Mouse (Mus musculus) midbrain, embryonic 15.5 days (tissue): ENCODE results near the gene Klhl10. TPM values are rescaled to one million over a fixed set of nuclear protein-coding genes. Genes with fewer than 3 reads are reported as not detected.

Source experiments
- ATAC-seq: fragments of 200-750 bp; cut with Nextera tagmentation; replicated peaks from 2 replicates; pipeline ENCODE4 v1.8.0; 2017; ENCODE audit warnings: moderate TSS enrichment
- H3K27ac ChIP-seq: fragments of 300-500 bp; sonication (generic); 2 replicates; pipeline ENCODE4 v1.5.1; 2015; ENCODE audit warnings: mild to moderate bottlenecking, inconsistent platforms
- H3K27me3 ChIP-seq: fragments of 300-500 bp; sonication (generic); replicated peaks from 2 replicates; pipeline ENCODE4 v1.6.1; 2015; ENCODE audit warnings: inconsistent platforms
- H3K36me3 ChIP-seq: fragments of 300-500 bp; sonication (generic); replicated peaks from 2 replicates; pipeline ENCODE4 v1.6.1; 2015; ENCODE audit warnings: inconsistent platforms
- H3K4me1 ChIP-seq: fragments of 300-500 bp; sonication (generic); 2 replicates; pipeline ENCODE4 v1.6.1; 2015; ENCODE audit warnings: inconsistent platforms
- H3K4me2 ChIP-seq: fragments of 300-500 bp; sonication (generic); 2 replicates; pipeline ENCODE4 v1.6.1; 2015; ENCODE audit warnings: inconsistent platforms, mild to moderate bottlenecking, moderate library complexity
- H3K4me3 ChIP-seq: fragments of 300-500 bp; sonication (generic); 2 replicates; pipeline ENCODE4 v1.5.1; 2015; ENCODE audit warnings: mild to moderate bottlenecking, inconsistent platforms
- H3K9ac ChIP-seq: fragments of 300-500 bp; sonication (generic); 2 replicates; pipeline ENCODE4 v1.6.1; 2015; ENCODE audit warnings: mild to moderate bottlenecking, inconsistent platforms
- H3K9me3 ChIP-seq: fragments of 300-500 bp; sonication (generic); 2 replicates; pipeline ENCODE4 v1.6.1; 2016; ENCODE audit warnings: inconsistent platforms
- WGBS: fragments of 180-500 bp; shearing (Covaris S2); methylation state at CpG from one replicate; pipeline ENCODE4 v1.1.7; 2015; ENCODE audit warnings: mixed read lengths; 5-methylcytosine and 5-hydroxymethylcytosine counted together
- polyA plus RNA-seq: library from polyadenylated mRNA; unstranded; fragments of >200 nt; fragmentation: Nextera tagmentation; extraction: Ambion mirVana; gene quantifications from 2 replicates; pipeline ENCODE4 v1.2.1, GENCODE M21; 2015

Gene Klhl10
- polyA plus RNA-seq, 1 experiment from 2014 or later, result 1.1 TPM

DNA sequence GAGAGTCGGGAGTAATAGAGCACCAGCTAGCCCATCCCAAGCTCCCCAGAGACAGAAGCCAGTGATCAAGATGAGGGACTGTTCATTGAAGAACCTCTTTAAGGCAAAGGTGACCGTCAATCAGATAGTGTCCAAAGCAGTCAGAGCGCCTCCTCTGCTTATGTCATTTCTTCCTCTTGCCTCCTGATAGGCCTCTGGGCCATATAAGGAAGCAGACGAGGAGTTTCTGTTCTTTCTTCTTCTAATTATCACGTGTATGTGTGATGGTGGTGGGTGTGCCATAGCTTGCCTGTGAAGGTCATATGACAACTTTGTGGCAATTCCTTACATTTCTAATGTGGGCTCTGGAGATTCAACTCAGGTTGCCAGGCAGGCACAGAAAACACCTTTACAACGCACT, 40.9 kb upstream of the Klhl10 start:
- peaks cover 18% of the 10 kb centered on the region for H3K4me1 ChIP-seq
- H3K4me2 ChIP-seq, result no peak overlapping the region
- WGBS, result 81% methylated on average over 6 of the region's 6 CpGs
- H3K4me3 ChIP-seq, result no peak overlapping the region
- no peaks in the 10 kb centered on the region for H3K27me3 ChIP-seq
- no peak overlapping the region for H3K9ac ChIP-seq
- no peak for ATAC-seq
- no peaks in the 10 kb centered on the region for H3K9me3 ChIP-seq
- no peaks in the 10 kb centered on the region for H3K36me3 ChIP-seq
- H3K27ac ChIP-seq, result no peak overlapping the region

DNA sequence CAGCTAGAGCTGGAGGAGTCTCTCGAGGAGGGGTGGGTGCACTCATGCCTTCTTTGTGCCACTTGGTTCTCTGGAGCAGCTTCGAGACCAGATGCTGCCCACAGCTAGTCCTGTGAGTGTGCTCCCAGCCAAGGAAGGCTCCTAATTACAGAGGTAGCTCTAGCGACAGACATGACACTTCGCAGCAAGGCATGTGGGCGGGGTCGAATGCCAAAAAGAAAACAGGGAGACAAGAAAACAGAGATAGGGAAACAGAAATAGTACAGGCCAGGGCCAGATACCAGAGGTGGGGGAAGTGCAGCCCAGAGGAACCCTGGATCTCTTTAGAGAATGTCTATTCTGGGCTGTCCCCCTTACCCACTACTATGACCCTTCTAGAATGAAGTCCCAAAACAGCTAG, 39.5 kb upstream of the Klhl10 start:
- no peaks in the 10 kb centered on the region for H3K27me3 ChIP-seq
- WGBS, result 52% methylated on average over 6 of the region's 6 CpGs

GRCm38 (mm10) chr11:100402682-100403081, 39.0 kb upstream of the Klhl10 start:
- Histone ChIP-seq H3K9me3 (no peaks in the 10 kb centered on the region), H3K9ac (no peak overlapping the region), H3K4me3 (no peak overlapping the region), H3K4me2 (no peak overlapping the region), H3K27me3 (no peaks in the 10 kb centered on the region), H3K4me1 (peaks cover 7% of the 10 kb centered on the region), H3K27ac (no peak overlapping the region), H3K36me3 (no peaks in the 10 kb centered on the region)
- no peak for ATAC-seq
- 88% methylated on average over 2 of the region's 2 CpGs for WGBS

More for the DNA sequence above, 39.5 kb upstream of the Klhl10 start:
- H3K9ac ChIP-seq, result no peak overlapping the region
- no peaks in the 10 kb centered on the region for H3K9me3 ChIP-seq
- H3K4me3 ChIP-seq, result no peak overlapping the region
- ATAC-seq, result no peak
- peaks cover 7% of the 10 kb centered on the region for H3K4me1 ChIP-seq
- H3K27ac ChIP-seq, result no peak overlapping the region
- no peaks in the 10 kb centered on the region for H3K36me3 ChIP-seq
- H3K4me2 ChIP-seq, result no peak overlapping the region

DNA sequence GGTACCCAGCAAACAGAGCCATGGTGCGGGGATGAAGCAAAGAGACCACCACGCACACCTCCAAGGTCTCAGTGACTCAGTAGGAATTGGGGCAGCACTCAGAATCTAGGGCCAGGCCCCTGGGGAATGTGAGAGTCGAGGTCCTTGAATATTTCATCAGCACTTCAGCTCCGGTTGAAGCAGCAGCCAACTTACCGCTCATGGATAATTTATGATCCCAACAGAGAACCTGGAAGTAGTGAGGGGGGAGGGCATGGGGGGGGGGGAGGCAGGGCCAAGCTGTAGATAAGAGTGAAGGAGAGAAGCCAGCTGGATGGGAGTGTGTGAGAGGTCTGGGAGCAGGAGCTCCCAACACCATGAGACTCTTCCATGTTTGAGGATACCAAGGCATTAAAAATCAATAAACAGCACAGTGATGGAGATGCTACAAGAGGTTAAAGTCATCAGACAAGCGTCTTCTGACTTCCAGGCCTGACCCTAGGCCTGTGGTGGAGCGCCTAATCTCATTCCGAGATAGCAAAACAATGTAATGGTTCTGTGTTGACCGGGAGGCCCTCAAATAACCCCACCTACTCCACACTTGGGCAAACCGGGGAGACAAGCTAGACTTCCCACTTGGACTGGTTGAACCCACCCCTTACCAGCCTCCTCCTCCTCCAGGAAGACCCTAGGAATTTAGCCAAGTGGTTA, 38.1 kb upstream of the Klhl10 start:
- WGBS, result 64% methylated on average over 10 of the region's 10 CpGs
- H3K9ac ChIP-seq, result no peak overlapping the region
- no peak for ATAC-seq
- no peaks in the 10 kb centered on the region for H3K9me3 ChIP-seq
- peaks cover 4% of the 10 kb centered on the region for H3K4me1 ChIP-seq
- no peaks in the 10 kb centered on the region for H3K36me3 ChIP-seq
- H3K4me2 ChIP-seq, result no peak overlapping the region
- H3K27ac ChIP-seq, result no peak overlapping the region
- no peaks in the 10 kb centered on the region for H3K27me3 ChIP-seq
- H3K4me3 ChIP-seq, result no peak overlapping the region

DNA sequence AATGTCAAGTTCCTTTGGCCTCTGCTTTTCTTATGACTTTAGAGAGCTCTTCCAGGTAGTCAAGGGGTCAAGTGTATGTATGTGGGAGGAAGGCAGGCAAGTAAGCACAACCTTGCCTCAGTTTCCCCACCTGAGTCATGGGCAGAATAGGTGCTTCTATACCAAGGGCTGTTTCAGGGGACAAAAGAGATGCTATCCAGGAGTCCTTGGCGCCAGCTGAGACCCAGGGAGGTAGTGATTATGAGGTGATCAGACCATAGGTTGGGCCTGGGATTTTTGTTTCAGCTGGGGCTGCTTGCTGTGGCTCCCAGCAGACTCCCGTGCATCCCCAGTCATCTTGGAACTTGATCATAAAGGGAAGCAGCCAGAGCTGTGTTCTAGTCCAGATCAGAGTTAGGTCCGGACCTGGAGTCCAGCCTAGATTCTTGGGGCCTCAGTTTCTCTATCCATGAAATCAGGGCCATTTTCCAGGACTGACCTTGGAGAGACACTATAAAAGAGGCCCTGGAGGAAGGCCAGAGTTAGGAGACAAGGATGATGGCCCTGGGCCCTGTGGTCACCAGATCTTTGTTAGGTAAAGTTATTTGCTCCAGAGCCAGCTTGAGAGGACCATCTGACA, 37.2 kb upstream of the Klhl10 start:
- no peak for ATAC-seq
- Histone ChIP-seq H3K9ac (no peak overlapping the region), H3K4me2 (no peak overlapping the region), H3K27ac (no peak overlapping the region), H3K27me3 (no peaks in the 10 kb centered on the region), H3K36me3 (no peaks in the 10 kb centered on the region), H3K9me3 (no peaks in the 10 kb centered on the region), H3K4me1 (peaks cover 4% of the 10 kb centered on the region), H3K4me3 (no peak overlapping the region)
- WGBS, result 79% methylated on average over 3 of the region's 3 CpGs

- WGBS, result 83% methylated on average over 8 of the region's 8 CpGs
Observed at GRCm38 (mm10) chr11:100406273-100406672, 35.4 kb upstream of the Klhl10 start.

GRCm38 (mm10) chr11:100406995-100407705, 34.6 kb upstream of the Klhl10 start:
- Histone ChIP-seq H3K4me2 (no peak overlapping the region), H3K27me3 (no peaks in the 10 kb centered on the region), H3K27ac (no peak overlapping the region), H3K9me3 (no peaks in the 10 kb centered on the region), H3K9ac (no peak overlapping the region), H3K36me3 (no peaks in the 10 kb centered on the region), H3K4me3 (no peak overlapping the region), H3K4me1 (peaks cover 4% of the 10 kb centered on the region)
- ATAC-seq, result no peak
- 80% methylated on average over 5 of the region's 5 CpGs for WGBS

More at GRCm38 (mm10) chr11:100406273-100406672, 35.4 kb upstream of the Klhl10 start:
- no peaks in the 10 kb centered on the region for H3K27me3 ChIP-seq
- ATAC-seq, result no peak
- peaks cover 4% of the 10 kb centered on the region for H3K4me1 ChIP-seq
- H3K9ac ChIP-seq, result no peak overlapping the region
- no peak overlapping the region for H3K4me2 ChIP-seq
- H3K4me3 ChIP-seq, result no peak overlapping the region
- no peaks in the 10 kb centered on the region for H3K36me3 ChIP-seq
- H3K27ac ChIP-seq, result no peak overlapping the region
- no peaks in the 10 kb centered on the region for H3K9me3 ChIP-seq

- Histone ChIP-seq H3K27ac (no peak overlapping the region), H3K4me3 (no peak overlapping the region), H3K36me3 (no peaks in the 10 kb centered on the region), H3K4me2 (no peak overlapping the region), H3K9me3 (no peaks in the 10 kb centered on the region), H3K4me1 (peaks cover 7% of the 10 kb centered on the region), H3K27me3 (no peaks in the 10 kb centered on the region), H3K9ac (no peak overlapping the region)
- 50% methylated on average over 10 of the region's 10 CpGs for WGBS
- no peak for ATAC-seq
Observed at GRCm38 (mm10) chr11:100408076-100408834, 33.5 kb upstream of the Klhl10 start.

DNA sequence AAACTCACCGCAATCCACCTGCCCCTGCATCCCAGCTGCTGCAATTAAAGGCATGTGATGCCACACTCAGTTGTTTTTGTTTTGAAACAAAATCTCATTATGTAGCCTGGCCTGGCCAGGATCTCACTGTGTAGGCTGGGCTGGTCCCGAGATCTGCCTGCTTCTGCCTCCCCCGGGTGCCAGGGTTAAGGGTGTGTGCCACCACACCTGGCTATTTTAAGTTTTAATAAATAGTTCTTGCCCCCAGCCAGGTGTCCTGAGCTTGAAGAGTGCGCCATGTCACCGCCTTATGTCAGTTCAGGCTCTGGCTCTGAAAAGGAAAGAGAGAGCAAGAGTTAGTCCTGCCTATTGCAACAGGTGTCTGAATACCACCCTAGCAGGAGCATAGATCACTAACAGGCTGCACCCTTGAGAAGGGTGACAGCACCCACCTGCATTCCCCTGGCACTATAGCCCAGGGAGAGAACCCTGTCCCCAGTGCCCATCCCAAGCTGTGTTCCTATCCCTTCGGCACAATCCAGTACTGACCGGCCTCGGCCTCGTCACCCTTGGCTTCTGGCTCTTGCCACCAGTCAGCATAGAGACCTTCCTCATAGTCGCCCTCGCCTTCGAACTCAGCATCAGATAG, 32.8 kb upstream of the Klhl10 start:
- 94% methylated on average over 12 of the region's 12 CpGs for WGBS
- no peaks in the 10 kb centered on the region for H3K9me3 ChIP-seq
- no peak overlapping the region for H3K4me3 ChIP-seq
- no peak overlapping the region for H3K4me2 ChIP-seq
- no peaks in the 10 kb centered on the region for H3K36me3 ChIP-seq
- no peak overlapping the region for H3K27ac ChIP-seq
- H3K27me3 ChIP-seq, result no peaks in the 10 kb centered on the region
- H3K9ac ChIP-seq, result no peak overlapping the region
- ATAC-seq, result no peak
- peaks cover 12% of the 10 kb centered on the region; the same call in 1 of the 2 replicates for H3K4me1 ChIP-seq

GRCm38 (mm10) chr11:100409686-100410085, 32.0 kb upstream of the Klhl10 start:
- H3K36me3 ChIP-seq, result no peaks in the 10 kb centered on the region
- peaks cover 14% of the 10 kb centered on the region for H3K4me1 ChIP-seq
- H3K4me3 ChIP-seq, result no peak overlapping the region
- H3K9me3 ChIP-seq, result no peaks in the 10 kb centered on the region
- H3K9ac ChIP-seq, result no peak overlapping the region
- H3K27ac ChIP-seq, result no peak overlapping the region
- no peaks in the 10 kb centered on the region for H3K27me3 ChIP-seq
- H3K4me2 ChIP-seq, result no peak overlapping the region
- 75% methylated on average over 3 of the region's 3 CpGs for WGBS
- ATAC-seq, result no peak

GRCm38 (mm10) chr11:100411736-100412135, 30.0 kb upstream of the Klhl10 start:
- ATAC-seq, result no peak
- 84% methylated on average over 11 of the region's 11 CpGs for WGBS
- Histone ChIP-seq H3K4me2 (no peak overlapping the region), H3K27me3 (peaks cover 10% of the 10 kb centered on the region), H3K4me1 (peaks cover 24% of the 10 kb centered on the region), H3K36me3 (no peaks in the 10 kb centered on the region), H3K27ac (no peak overlapping the region), H3K9ac (no peak overlapping the region), H3K4me3 (no peak overlapping the region), H3K9me3 (no peaks in the 10 kb centered on the region)

GRCm38 (mm10) chr11:100413541-100413940, 28.2 kb upstream of the Klhl10 start:
- H3K27ac ChIP-seq, result no peak overlapping the region
- no peaks in the 10 kb centered on the region for H3K36me3 ChIP-seq
- no peak for ATAC-seq
- peak overlapping the region; percentile 74 for H3K4me2 ChIP-seq
- H3K4me3 ChIP-seq, result peak overlapping the region; percentile 77
- WGBS, result 81% methylated on average over 11 of the region's 11 CpGs
- H3K9ac ChIP-seq, result peak overlapping the region; percentile 88
- H3K4me1 ChIP-seq, result peaks cover 24% of the 10 kb centered on the region
- peaks cover 14% of the 10 kb centered on the region for H3K27me3 ChIP-seq
- no peaks in the 10 kb centered on the region for H3K9me3 ChIP-seq
